Comparison of ENCODE assay signal across 20 mouse cellular contexts in the genomic region with DNA sequence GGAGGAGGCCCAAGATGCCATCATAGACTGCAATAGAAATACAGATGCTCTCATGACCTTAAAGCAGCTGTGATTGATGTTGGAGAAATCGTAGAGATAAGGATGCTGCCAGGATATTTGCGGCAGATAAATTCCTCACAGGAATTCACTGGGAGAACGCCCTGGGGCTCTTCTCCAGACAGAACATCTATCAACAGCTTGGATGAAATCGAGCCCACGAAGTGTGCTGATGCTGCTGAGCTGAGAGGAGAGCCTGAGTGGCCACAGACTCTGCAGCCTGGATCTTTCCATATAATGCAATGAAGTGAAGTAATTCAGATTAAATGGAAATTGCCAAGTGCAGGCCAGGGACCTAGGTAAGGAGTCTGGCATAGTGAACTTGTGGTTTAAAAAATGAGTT. TPM values are rescaled to one million over a fixed set of nuclear protein-coding genes. Genes with fewer than 3 reads are reported as not detected.
DNase-seq lines count a peak whose midpoint lies in the region; ATAC-seq and TF ChIP-seq lines count a peak whose summit lies in the region.
"Had no signal": no experiment of that assay in that cellular context is flagged by ENCODE, and none has a peak within 500 bp of the region (broad histone marks: within the 10 kb centered on the region; RNA-seq: fewer than 3 reads in every experiment).

No protein-coding gene starts in this region.

- H3K27me3 ChIP-seq in kidney, embryonic 16.5 days (ENCODE audit: insufficient read depth, low read length): no peaks in the 10 kb centered on the region
- no peaks in the 10 kb centered on the region for H3K27me3 ChIP-seq in lung, embryonic 15.5 days
- H3K27me3 ChIP-seq: embryonic facial prominence, embryonic 13.5 days; forebrain, embryonic 12.5 days; heart, embryonic 12.5 days; limb, embryonic 13.5 days had no signal

- H3K27ac ChIP-seq in kidney, embryonic 16.5 days (ENCODE audit: low read length): no peak overlapping the region
- no peak overlapping the region for H3K27ac ChIP-seq in lung, embryonic 15.5 days
- no peak overlapping the region for H3K27ac ChIP-seq in gastrocnemius, adult 2 months
- H3K27ac ChIP-seq: embryonic facial prominence, embryonic 13.5 days; forebrain, embryonic 12.5 days; limb, embryonic 13.5 days had no signal

- 30% methylated on average over 5 of the region's 5 CpGs for WGBS in kidney, embryonic 16.5 days
- WGBS in lung, embryonic 15.5 days: 13% methylated on average over 5 of the region's 5 CpGs

- peak; percentile 11 to 45 for DNase-seq in adrenal gland, adult (ENCODE audit: inconsistent age in 2 of 2, low spot score in 1 of 2)
- DNase-seq in adrenal gland, postnatal 4 days (ENCODE audit: low spot score in 2 of 2): no peak
- DNase-seq in kidney, adult 8-10 months: peak; percentile 9 to 36
- DNase-seq in 3T3-L1 (ENCODE audit: low read depth, low spot score): peak; percentile 81
- no peak for DNase-seq in cerebellum, adult 18-20 months
- DNase-seq in gastrocnemius, adult 2 months: no peak
- DNase-seq: cerebellum, adult 9-11 months; layer of hippocampus, postnatal 36 days; spleen, adult 18-20 months had no signal

- H3K4me2 ChIP-seq in kidney, embryonic 16.5 days (replicated peaks; ENCODE audit: low read depth, low read length): no peak overlapping the region
- H3K4me2 ChIP-seq in lung, embryonic 15.5 days: no peak overlapping the region
- H3K4me2 ChIP-seq: embryonic facial prominence, embryonic 13.5 days; forebrain, embryonic 12.5 days; heart, embryonic 12.5 days; limb, embryonic 13.5 days had no signal

- H3K9ac ChIP-seq in kidney, embryonic 16.5 days (replicated peaks; ENCODE audit: low read length): no peak overlapping the region
- no peak overlapping the region for H3K9ac ChIP-seq in lung, embryonic 15.5 days
- H3K9ac ChIP-seq: embryonic facial prominence, embryonic 13.5 days; forebrain, embryonic 12.5 days; heart, embryonic 12.5 days; limb, embryonic 13.5 days had no signal

- H3K4me1 ChIP-seq in kidney, embryonic 16.5 days (ENCODE audit: insufficient read depth, low read length): no peaks in the 10 kb centered on the region
- peaks cover 9% of the 10 kb centered on the region; the same call in 1 of the 2 replicates for H3K4me1 ChIP-seq in lung, embryonic 15.5 days
- H3K4me1 ChIP-seq: embryonic facial prominence, embryonic 13.5 days; forebrain, embryonic 12.5 days; heart, embryonic 12.5 days; limb, embryonic 13.5 days had no signal

- no peak overlapping the region for H3K4me3 ChIP-seq in kidney, embryonic 16.5 days (ENCODE audit: low read length)
- H3K4me3 ChIP-seq in lung, embryonic 15.5 days: no peak overlapping the region
- H3K4me3 ChIP-seq in gastrocnemius, adult 2 months: no peak overlapping the region
- H3K4me3 ChIP-seq: embryonic facial prominence, embryonic 13.5 days; forebrain, embryonic 12.5 days; heart, embryonic 12.5 days; limb, embryonic 13.5 days; myocyte had no signal

- no peak for TF ChIP-seq CTCF in gastrocnemius, adult 2 months (IDR thresholded peaks at IDR 0.05)

- intact Hi-C loops in gastrocnemius, adult 2 months (cut with DNase I): no loop called here

- no peaks in the 10 kb centered on the region for H3K9me3 ChIP-seq in kidney, embryonic 16.5 days (ENCODE audit: low read length)
- H3K9me3 ChIP-seq in lung, embryonic 15.5 days: no peaks in the 10 kb centered on the region
- H3K9me3 ChIP-seq: embryonic facial prominence, embryonic 13.5 days; forebrain, embryonic 12.5 days; heart, embryonic 12.5 days; limb, embryonic 13.5 days had no signal

- ATAC-seq in kidney, embryonic 16.5 days (ENCODE audit: low FRiP score, low TSS enrichment): no peak
- ATAC-seq in lung, embryonic 15.5 days (ENCODE audit: borderline replicate concordance, extremely low read depth, low FRiP score, low TSS enrichment): peak; percentile 47; the same call in 1 of the 2 replicates

- no peaks in the 10 kb centered on the region for H3K36me3 ChIP-seq in kidney, embryonic 16.5 days (ENCODE audit: insufficient read depth, low read length)
- no peaks in the 10 kb centered on the region for H3K36me3 ChIP-seq in lung, embryonic 15.5 days
- H3K36me3 ChIP-seq: embryonic facial prominence, embryonic 13.5 days; forebrain, embryonic 12.5 days; heart, embryonic 12.5 days; limb, embryonic 13.5 days had no signal

RNA-seq across cellular contexts. Expression of a gene that starts 42.7 kb away (rescaled TPM):
- not detected for total RNA-seq in adrenal gland, postnatal 4 days (2021)
- not detected in 2 replicates for polyA plus RNA-seq in kidney, embryonic 16.5 days (2015; fragmentation: Nextera tagmentation; extraction: Ambion mirVana)
- not detected in 2 replicates for polyA plus RNA-seq in lung, embryonic 15.5 days (2015; fragmentation: Nextera tagmentation; extraction: Ambion mirVana)
- total RNA-seq in gastrocnemius, adult 2 months (2021): not detected
- total RNA-seq: gastrocnemius, adult 8-10 months; hematopoietic stem cell, adult 5-6 weeks; layer of hippocampus, postnatal 36 days had no signal
- polyA plus RNA-seq: embryonic facial prominence, embryonic 13.5 days; forebrain, embryonic 12.5 days; heart, embryonic 12.5 days; intestine, embryonic 14.5 days; limb, embryonic 13.5 days; myocyte; urinary bladder, adult 2 months had no signal

Comparison
In these comparisons a context has a peak if more than half of its experiments do, and no peak if none do; other contexts are left out.
1. DNase-seq: peak in adrenal gland, adult (2 of 2), kidney, adult 8-10 months (2 of 2) and 3T3-L1 (single experiment); none in adrenal gland, postnatal 4 days (0 of 2), cerebellum, adult 18-20 months (0 of 2) and gastrocnemius, adult 2 months (single experiment).